Mouse (Mus musculus): ENCODE measurements around the gene Pgap3.

Pgap3 gene

GRCm38 (mm10) chr11:98412797-98413301 lies 12.6 kb upstream of the Pgap3 start:
- no peak for DNase-seq (ENCODE audit: low read depth, low spot score)

GRCm38 (mm10) chr11:98412273-98412796 lies 12.0 kb upstream of the Pgap3 start, which contains the start of gene Erbb2:
Gene Erbb2 (plus strand): TSS chr11:98412470.
- no peak for DNase-seq (ENCODE audit: low read depth, low spot score)

- no peak for DNase-seq (ENCODE audit: low read depth, low spot score)
Observed at GRCm38 (mm10) chr11:98409341-98409822, 9.1 kb upstream of the Pgap3 start.

GRCm38 (mm10) chr11:98408872-98409271 lies 8.6 kb upstream of the Pgap3 start:
- no peak for DNase-seq (ENCODE audit: low read depth, low spot score)

GRCm38 (mm10) chr11:98406621-98407020 lies 6.3 kb upstream of the Pgap3 start:
- no peak for DNase-seq (ENCODE audit: low read depth, low spot score)

- no peak for DNase-seq (ENCODE audit: low read depth, low spot score)
Observed at GRCm38 (mm10) chr11:98400816-98401215, 526 bp upstream of the Pgap3 start.

- no peak for DNase-seq (ENCODE audit: low read depth, low spot score)
Observed at GRCm38 (mm10) chr11:98397946-98398345, 2.3 kb downstream of the Pgap3 start.

GRCm38 (mm10) chr11:98395041-98395440 lies 5.2 kb downstream of the Pgap3 start:
- DNase-seq (ENCODE audit: low read depth, low spot score): no peak

- DNase-seq (ENCODE audit: low read depth, low spot score): no peak
Observed at GRCm38 (mm10) chr11:98394301-98394700, 6.0 kb downstream of the Pgap3 start.

GRCm38 (mm10) chr11:98393317-98393716 lies 7.0 kb downstream of the Pgap3 start:
- DNase-seq (ENCODE audit: low read depth, low spot score): no peak

GRCm38 (mm10) chr11:98392645-98393044 lies 7.6 kb downstream of the Pgap3 start:
- DNase-seq (ENCODE audit: low read depth, low spot score): no peak

GRCm38 (mm10) chr11:98392034-98392433 lies 8.3 kb downstream of the Pgap3 start:
- DNase-seq (ENCODE audit: low read depth, low spot score): no peak

GRCm38 (mm10) chr11:98390141-98390540 lies 10.1 kb downstream of the Pgap3 start:
- DNase-seq (ENCODE audit: low read depth, low spot score): no peak

- DNase-seq (ENCODE audit: low read depth, low spot score): no peak
Observed at GRCm38 (mm10) chr11:98389221-98389780, 11.0 kb downstream of the Pgap3 start.

GRCm38 (mm10) chr11:98388282-98388681 lies 12.0 kb downstream of the Pgap3 start:
- DNase-seq (ENCODE audit: low read depth, low spot score): no peak

- no peak for DNase-seq (ENCODE audit: low read depth, low spot score)
Observed at GRCm38 (mm10) chr11:98387056-98387577, 13.2 kb downstream of the Pgap3 start.

- no peak for DNase-seq (ENCODE audit: low read depth, low spot score)
Observed at GRCm38 (mm10) chr11:98386596-98386995, 13.7 kb downstream of the Pgap3 start.

GRCm38 (mm10) chr11:98385638-98386585 lies 14.4 kb downstream of the Pgap3 start, which contains the start of gene Pnmt:
Gene Pnmt (plus strand): TSS chr11:98386450.
- DNase-seq (ENCODE audit: low read depth, low spot score): no peak

GRCm38 (mm10) chr11:98384721-98385637 lies 15.3 kb downstream of the Pgap3 start:
- DNase-seq (ENCODE audit: low read depth, low spot score): no peak

- no peak for DNase-seq (ENCODE audit: low read depth, low spot score)
Observed at GRCm38 (mm10) chr11:98384216-98384615, 16.1 kb downstream of the Pgap3 start.
